Mouse (Mus musculus) thymus, postnatal 25 days (tissue): ENCODE results near the gene Fnbp1l.

Source experiments
- DNase-seq: peaks from one replicate; pipeline ENCODE4 v3.0.0; 2022

Fnbp1l gene

DNA sequence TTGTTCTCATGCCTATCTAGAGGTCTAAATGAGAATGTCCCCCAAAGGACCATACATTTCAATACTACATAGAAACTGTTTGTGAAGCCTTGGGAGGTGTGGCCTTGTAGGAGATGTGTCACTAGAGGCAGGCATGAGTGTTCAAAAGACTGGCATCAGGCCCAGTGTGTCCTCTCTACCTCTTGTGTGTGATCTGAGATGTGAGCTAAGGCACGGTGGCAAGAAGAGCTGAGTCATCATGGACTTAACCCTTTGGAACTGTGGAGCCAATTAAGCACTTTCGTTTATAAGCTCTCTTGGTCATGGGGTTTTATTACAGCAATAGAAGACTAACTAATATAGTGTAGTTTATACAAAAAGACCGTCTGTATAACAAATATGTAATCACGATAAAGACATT lies 16.3 kb downstream of the Fnbp1l start:
- no peak for DNase-seq

DNA sequence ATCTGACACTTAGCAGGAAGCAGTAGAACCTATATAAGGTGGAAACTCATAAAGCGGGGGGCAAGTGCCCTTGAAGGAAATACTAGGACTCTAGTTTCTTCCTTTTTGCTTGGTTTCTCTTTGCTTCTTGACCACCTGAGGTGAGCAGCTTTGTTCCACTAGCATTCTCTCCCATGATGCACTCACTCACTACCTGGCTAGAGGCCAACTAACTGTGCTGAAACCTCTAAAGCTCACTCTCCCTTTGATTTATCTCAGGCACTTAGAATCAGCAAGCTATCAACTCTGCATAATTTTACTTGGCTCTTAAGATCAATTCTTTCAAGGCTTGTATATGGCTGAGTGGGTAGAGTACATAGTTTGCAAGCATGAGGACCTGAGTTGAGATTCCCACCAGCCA lies 17.1 kb downstream of the Fnbp1l start:
- DNase-seq = no peak

DNA sequence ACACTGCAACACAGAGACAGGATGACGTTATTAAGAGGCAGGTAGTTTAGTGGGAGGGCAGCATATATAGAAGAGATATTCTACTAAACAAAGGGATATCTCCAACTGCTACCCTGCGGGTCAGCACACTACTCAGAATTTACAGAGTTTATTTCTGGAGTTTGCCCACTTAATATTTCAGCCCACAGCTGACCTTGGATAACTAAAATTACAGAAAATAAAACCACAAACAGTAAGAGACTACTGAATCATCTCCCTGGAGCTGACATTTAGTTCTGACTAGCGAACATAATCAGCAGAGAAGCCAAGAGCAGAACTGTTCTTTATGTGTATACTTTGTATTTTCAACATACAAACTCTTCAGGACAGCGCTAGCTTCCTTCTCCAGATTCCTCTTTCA lies 20.2 kb downstream of the Fnbp1l start:
- DNase-seq = no peak

DNA sequence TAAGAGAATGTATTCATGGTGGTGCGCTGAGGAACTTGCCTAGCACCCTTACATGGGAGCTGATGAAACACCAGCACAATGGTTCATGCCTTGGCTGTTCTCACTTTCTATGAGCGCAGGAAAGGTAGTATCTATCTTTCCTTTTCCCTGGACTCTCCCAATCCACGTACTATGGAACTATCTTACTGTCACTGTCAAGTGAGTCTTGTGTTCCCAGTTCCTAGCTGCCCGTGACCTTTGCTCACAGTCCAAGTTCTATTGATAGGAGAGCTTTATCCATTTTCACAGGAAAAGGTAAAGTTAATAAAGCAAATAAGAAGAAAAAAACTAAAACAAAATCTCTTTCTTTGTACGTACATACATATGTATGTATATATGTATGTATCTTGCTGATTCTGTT lies 28.7 kb downstream of the Fnbp1l start:
- no peak for DNase-seq

DNA sequence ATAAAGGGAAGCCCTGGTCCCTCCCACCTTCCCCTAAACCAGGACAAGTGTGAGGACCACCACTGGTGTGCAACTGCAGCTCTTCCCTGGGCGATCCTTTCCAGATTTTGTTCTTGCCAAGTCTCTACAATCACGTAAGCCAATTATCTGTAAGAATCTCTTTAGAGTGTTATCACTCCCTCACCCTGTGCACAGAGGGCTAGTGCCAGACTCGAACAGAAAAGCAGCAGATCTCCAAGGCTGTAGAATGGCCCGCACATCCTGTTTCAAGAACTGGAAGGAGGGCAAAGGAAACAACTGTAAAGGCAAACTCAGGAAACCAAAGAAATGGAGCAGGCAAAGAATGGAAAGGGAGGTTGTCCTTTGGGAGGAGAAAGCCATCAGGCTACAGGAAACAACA lies 29.2 kb downstream of the Fnbp1l start:
- DNase-seq = no peak

DNA sequence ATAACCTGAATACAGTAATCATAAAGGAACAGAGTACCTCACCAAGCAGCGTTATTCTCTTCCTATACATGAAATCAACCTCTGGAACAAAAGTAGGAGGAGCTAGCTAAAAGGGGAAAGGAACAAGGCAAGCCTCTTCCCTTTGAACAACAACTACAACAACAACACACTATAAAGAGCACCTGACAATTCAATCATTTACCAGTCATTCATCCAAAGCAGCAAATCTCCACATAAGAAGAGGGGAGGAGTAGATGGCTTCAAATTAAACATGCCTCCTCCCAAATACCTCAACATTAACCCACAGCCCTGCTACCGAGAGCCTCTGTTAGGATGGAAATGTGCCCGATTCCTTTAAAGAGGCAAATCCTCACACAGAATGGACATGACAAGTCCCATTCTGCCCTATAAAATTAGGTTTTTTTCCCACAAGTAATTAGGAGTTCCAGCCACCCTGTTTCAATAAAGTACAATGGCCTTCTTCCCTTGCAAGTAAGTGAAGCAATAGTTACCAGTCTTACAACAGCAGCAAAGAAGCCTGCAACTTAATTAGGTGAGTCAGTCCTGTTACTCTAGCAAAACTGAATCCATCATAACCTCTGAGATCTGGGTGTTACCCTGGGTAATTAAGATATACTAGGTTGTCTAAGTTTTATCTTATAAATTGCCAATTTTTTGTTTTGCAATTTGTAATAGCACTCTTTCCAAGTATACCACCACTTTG lies 32.4 kb downstream of the Fnbp1l start:
- no peak for DNase-seq

DNA sequence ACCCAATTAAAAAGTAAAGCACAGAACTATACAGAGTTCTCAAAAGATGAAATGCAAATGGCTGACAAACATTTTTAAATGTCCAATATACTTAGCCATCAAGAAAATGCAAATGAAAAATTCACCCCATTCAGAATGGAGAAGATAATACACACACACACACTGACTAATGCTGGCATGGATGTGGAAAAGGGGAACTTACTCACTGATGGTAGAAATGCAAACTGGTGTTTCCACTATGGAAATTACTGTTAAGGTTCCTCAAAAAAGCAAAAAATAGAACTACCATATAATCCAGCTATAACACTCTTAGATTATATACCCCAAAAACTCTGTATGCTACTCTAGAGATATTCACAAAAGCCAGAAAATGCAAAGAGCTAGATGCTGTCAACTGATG lies 42.2 kb downstream of the Fnbp1l start:
- no peak for DNase-seq

DNA sequence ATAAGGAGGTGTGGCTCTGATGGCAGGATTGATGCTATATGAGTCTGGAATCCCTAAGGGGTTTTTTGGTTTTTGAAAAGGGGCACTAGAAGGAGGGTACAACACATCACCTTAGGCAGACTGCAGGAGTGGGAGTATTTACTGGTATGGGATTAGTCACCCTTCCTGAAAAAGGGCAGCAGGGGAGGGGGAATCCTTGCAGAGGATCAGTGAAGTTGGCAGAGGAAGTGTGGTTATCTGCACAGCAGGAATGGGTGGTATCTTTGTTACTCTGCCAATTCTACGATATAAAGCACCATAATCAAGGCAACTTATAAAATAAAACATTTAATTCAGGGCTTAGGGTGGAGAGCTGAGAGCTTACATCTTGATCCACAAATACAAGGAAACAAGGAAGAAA lies 44.6 kb downstream of the Fnbp1l start:
- no peak for DNase-seq

DNA sequence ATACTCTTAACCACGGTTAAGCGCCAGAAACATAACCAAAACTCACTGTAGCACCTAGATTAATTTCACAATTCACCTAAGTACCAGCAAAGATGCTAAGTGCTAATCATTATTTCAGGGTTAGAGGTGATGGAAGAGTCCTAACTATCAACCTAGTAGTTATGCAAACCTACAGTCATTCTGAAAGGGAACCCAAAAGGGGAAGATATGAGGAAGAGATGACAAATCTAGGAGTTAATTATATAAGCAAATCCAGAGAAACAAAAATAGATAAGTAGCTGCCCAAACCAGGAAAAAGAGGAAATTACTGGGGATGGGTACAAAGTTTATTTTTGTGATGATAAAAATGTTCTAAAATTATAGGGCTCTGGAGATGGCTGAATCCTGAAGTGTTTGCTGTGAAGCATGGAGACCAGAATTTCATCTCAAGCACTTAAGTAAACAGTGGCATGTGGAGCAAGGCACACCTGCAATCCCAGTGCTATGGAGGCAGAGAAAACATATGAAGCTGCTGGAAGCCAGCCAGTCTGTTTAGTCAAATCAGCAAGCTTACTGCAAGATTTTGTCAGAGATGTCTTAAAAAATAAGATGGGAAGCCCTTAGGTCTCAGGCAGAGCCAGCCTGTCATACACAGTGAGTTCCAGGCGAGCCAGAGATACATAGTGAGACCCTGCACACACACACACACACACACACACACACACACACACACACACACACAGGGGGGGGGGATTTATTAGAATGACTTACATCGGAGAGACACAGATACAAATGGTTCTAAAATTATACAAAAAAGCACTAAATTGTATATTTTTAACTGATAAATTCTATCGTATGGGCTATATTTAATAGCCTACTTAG lies 45.9 kb downstream of the Fnbp1l start:
- DNase-seq = no peak

DNA sequence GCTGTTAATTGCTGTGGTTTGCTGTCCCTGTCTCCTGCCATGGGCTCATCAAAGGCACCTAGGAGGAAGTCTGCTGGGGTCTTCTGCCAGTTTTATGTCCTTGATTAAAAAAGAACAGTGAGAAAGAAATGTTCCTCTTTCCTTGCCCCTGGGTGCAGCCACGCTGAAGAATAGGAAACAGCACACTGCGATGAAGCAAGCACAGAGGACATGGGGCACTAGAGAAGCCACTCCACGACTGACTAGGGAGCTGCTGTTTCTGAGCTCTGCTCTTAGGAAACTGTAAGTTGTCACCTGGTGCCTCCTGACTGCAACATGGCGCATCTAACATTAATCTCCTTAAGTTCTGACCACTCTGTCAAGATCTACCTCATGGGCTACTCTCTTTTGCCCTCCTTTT lies 53.0 kb downstream of the Fnbp1l start:
- no peak for DNase-seq

DNA sequence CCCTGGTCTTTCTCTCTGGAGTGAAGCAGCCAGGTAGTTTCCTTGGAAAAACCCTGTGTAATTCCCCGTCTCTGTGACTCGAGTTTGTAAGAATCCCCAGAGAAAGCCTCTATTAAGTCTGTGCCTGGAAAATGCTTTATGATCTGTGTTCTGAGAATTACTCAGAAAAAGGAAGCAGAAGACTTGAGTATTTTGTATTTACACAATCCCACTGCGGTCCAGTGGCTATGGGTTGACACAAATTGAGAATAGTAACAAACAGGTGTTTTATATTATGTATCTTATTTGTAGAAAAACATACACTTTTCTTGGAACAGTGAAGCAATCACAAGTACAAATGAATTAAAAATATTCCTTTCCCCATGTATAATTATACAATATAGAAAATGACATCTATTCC lies 53.4 kb downstream of the Fnbp1l start:
- no peak for DNase-seq

DNA sequence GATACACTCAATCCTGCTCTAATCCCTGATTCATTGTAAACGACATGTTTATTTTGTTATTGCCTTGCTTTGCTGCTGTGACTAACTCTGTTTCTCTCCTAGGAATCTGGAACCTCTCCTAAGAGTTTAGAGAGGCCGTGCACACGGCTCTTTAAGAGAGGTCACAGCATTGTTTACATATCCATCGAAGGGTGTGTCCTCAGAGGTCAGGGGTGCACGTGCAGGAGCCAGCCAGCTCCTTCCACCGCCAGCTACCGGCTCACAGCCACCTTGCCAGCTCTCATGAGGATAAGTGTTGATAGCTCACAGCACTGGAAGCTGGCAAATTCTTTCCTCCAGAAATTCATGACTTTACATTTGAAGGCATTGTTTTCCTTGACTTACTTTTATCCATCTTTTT lies 54.2 kb downstream of the Fnbp1l start:
- DNase-seq = no peak

DNA sequence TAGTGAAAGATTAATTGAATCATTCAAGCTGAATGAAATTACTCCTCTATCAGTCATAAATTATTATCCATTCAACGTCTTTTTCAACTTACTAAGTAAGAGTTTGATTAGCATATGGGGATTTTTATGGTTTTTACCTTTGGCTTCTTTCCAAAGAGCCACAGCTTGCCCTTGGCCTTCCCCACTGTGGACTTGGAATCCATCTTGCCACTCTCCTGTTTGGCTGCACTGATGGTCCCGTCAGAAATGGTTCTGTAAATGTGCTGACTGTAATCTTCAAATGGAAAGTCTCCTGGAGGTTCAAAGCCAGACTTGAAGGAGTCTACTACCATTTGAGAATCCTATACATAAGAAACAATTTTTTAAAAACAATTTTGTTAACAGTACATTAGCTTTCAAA lies 61.7 kb downstream of the Fnbp1l start:
- no peak for DNase-seq

DNA sequence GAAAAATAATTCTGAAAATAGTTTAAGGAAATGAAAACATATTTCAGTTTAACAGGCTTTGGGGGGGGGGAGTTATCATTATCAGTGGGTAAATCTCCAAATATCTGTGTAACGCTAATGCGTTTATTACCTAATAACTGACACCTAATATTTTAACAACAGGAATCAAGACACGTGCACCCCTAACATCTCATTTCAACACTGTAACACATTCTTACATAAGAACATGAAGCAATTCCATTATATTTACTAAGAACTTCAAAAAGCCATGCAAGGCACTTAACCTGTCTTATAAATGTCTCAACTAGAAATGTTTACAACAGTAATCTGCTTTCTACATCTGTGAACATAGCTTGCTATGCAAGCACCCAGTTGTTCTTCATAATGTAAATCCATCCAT lies 68.3 kb downstream of the Fnbp1l start:
- DNase-seq = no peak

DNA sequence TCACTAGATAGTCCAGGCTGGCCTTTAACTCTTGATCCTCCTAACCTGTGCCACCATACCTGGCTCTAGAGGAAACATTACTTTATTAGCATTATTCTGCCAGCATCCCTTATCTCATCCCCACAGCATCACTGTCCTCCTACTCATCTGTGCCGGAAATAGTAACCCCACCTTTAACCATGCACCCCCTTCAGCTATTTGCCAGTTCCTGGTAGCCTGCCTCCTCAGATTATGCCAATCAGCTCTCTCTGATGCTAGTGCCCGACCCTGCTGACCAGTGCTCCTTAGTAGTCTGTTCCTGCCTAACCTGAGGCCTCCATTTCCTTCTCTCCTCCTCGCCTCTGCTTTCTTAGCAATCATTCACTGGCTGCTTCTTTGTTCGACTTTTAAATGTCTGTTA lies 72.0 kb downstream of the Fnbp1l start:
- DNase-seq = no peak

DNA sequence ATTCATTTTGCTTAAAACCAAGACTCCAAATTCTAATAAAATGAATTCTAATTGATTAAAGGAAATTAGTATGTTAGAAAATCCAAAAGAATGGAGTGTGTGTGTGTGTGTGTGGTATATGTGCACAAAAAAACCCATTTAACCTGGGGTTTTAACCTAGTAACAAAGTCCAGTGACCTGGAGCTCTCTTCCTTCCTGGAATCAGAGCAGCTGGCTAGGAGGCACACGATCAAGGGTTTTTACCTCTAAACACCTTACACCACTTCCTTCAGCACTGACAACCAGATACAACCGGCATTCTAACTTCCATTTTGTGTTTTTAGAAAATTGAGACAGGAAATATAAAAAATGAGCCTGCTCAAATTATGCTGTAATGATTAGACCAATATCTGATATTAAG lies 74.2 kb downstream of the Fnbp1l start:
- DNase-seq = no peak

DNA sequence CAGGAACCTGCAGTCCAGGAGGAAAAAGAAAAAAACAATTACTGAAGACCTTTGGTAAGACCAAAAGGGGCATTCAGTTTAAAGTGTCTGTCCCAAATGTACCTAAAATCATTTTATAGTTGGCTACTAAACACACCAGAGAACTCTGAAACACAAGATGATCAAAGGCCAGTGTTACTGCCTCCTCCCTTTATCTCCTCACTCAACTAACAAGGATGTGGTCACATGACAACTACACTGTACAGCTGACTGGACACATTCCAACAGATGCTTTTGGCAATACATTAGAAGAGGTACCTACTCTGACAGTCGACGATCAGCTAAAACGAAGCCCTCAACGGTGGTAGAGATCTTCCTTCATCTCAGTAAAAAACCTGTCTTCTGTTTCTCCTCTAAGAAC lies 78.6 kb downstream of the Fnbp1l start:
- DNase-seq = no peak

DNA sequence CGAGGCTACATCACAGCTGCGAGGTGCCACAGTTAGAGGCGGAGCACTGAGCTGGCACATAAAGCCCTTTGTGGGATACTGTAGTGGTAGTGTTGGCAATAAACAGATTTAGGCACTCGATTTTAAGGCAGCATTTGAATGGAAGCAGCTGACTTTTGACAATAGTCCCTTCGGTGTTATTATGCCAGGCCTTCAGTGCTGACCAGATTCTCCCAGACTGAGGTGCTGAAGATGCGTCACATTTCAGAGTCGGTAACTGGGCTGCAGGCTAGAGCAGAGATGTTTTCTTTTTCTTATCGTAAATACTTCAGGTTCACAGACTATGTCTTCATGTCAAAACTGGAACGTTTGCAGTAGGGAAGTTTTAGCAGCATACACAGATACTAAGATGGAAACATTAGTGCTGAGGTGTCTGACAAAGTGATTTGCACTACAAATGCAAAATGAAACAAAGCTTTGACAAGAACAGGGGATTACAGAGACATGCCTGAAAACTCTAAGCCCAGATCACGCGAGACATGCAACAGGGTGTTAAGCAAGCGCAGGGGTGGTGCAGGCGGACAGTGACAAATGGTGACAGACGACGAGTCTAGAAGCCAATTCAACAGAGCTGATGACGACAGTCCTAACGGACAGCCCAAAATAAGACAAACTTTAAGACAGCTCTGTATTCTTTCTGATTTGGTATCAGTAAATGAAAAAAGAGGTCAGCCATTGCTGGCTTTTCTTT lies 79.4 kb downstream of the Fnbp1l start:
- DNase-seq = no peak

DNA sequence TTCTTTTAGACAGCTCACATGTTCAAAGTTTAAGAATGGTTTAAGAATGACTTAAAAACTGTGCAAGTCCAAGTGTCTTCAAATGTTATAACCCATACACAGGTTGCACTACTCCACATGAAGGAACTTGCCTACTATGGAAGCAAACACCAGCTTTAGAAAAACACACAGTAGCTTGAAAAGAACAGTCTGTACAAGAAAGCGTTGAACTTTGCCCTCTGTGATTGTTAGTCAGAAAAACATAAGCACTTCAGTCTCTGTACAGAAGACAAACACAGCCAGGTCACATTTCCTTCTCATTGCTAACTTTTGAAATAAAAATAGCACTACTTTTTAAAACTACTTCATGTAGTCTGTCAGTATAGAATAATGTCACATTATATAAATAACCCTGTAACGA lies 80.7 kb downstream of the Fnbp1l start:
- no peak for DNase-seq

DNA sequence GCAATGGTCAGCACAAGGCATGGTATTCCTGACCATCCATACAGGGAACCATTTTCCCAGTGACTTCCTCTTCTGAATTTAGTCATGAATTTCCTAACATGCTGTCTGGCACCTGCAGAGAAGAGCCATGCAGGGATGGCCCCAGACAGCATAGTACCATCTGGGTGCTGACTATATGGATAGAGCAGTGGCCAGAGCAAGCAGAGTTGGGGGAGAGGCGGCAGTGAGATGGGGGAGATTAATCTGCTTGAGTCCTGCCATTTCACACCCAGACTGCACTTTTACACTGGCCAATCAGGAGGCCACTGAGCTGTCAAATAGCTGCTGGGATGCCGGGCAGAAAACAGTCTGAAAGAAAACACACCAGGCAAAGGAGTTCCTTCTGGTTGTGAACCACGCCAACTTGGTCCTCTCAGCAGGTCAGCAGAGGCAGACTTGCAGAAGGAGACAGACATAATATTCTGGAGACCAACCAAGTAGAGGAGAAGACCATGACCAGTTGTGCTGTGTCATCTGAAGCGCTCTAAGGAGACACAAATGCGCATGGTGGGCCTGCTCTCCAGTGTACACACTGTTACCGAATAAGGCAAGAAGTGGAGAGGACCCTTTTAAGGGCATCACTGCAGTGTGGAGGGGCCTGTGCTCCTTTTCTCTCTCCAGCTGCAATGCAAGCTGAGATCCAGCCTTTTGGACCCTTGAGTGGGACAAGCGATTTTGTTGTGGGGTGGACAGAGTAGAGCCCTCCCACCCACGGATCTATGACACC lies 83.4 kb downstream of the Fnbp1l start:
- DNase-seq = no peak

DNA sequence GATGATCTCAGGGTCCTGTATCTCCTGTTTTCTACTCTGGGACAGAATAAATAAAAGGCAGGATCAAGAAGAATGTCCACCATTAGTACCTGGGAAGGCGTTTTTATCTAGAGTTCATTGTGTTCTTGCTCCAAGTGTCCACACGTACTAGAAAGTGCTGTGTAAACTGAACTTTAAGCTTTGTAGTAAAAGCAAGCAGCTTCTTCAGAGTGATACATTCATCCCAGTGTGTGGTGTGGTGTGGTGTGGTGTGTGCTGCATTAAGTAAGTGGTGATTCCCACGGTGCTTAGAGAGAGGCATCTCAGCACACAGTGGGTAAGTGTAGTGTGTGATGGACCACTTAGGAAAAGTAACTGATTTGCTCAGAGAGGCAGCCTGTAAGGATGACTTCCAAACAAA lies 91.0 kb downstream of the Fnbp1l start:
- no peak for DNase-seq

DNA sequence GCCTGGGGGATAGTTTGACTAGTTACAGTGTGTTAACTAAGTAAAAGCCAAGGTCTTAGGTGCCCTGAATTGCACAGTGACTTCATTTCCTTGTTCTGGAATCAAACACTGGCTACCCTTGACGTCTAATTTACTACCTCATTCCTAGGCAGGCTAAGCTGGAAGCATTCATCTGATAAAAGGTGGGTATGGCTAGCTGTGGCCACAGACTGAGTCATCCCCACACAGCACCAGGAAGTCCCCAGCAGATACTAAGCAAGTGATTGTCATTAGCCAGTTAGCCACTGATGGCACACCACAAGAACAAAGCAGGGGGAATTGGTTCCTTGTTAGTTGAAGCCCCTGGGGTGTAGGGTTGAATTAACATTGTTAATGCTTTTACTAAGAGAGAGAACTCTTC lies 98.2 kb downstream of the Fnbp1l start:
- DNase-seq = no peak

DNA sequence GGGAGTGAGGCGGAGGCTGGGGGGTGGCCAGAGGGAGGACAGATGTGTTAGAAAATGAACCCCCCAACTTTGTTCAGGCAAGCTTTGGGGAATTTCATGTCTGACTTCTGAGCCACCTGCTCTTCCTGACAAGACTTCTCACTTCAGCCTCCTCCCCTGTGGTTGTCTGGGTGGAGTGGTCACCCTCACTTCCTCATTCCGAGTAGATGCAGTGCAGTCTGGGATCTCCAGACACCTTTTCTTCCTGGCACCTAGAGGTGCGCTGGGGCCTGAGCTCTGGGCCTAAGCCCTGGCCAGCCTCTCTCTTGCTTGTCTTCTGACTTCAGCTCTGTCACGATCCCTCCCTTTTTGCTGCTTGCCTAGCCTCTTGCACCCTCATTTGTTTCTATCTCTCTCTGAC lies 98.6 kb downstream of the Fnbp1l start:
- DNase-seq = no peak
